Mouse (Mus musculus): Measurements from ENCODE around the gene Mybpc2. TPM values are rescaled to one million over a fixed set of nuclear protein-coding genes. Genes with fewer than 3 reads are reported as not detected.

The Mybpc2 gene
- polyA plus RNA-seq, 1 experiment from 2014 or later = 0.35 TPM

- Histone ChIP-seq H3K9me3 (ENCODE audit: low read length) (no peaks in the 10 kb centered on the region), H3K4me1 (ENCODE audit: insufficient read depth) (peaks cover 18% of the 10 kb centered on the region), H3K4me3 (ENCODE audit: low read depth, low read length) (no peak overlapping the region), H3K27me3 (ENCODE audit: insufficient read depth, low read length) (peaks cover 49% of the 10 kb centered on the region), H3K27ac (ENCODE audit: low read depth) (no peak overlapping the region), H3K9ac (replicated peaks) (no peak overlapping the region), H3K36me3 (replicated peaks; ENCODE audit: insufficient read depth, low read length) (no peaks in the 10 kb centered on the region), H3K4me2 (ENCODE audit: low read depth, low read length) (no peak overlapping the region)
- ATAC-seq (no peak), DNase-seq (peak; percentile 75)
- TF ChIP-seq EP300 (IDR thresholded peaks at IDR 0.05; ENCODE audit: low read depth) (no peak), CTCF (IDR thresholded peaks at IDR 0.05; ENCODE audit: low read depth) (peak; percentile 53)
- WGBS (ENCODE audit: insufficient replicate concordance) = 6% methylated on average over 60 of the region's 77 CpGs
These were observed 62.0 kb downstream of the Mybpc2 start for GRCm38 (mm10) chr7:44462218-44463055.

- Histone ChIP-seq H3K4me1 (ENCODE audit: insufficient read depth) (peaks cover 12% of the 10 kb centered on the region), H3K9ac (replicated peaks) (no peak overlapping the region), H3K27ac (ENCODE audit: low read depth) (no peak overlapping the region), H3K9me3 (ENCODE audit: low read length) (no peaks in the 10 kb centered on the region), H3K4me3 (ENCODE audit: low read depth, low read length) (no peak overlapping the region), H3K27me3 (ENCODE audit: insufficient read depth, low read length) (peaks cover 49% of the 10 kb centered on the region), H3K36me3 (replicated peaks; ENCODE audit: insufficient read depth, low read length) (no peaks in the 10 kb centered on the region), H3K4me2 (ENCODE audit: low read depth, low read length) (no peak overlapping the region)
- ATAC-seq = no peak
- TF ChIP-seq EP300 (IDR thresholded peaks at IDR 0.05; ENCODE audit: low read depth) = no peak
- TF ChIP-seq CTCF (IDR thresholded peaks at IDR 0.05; ENCODE audit: low read depth) = no peak
- WGBS (ENCODE audit: insufficient replicate concordance) = 44% methylated on average over 51 of the region's 57 CpGs
- peak; percentile 14 for DNase-seq
These were observed 62.8 kb downstream of the Mybpc2 start for GRCm38 (mm10) chr7:44461503-44462217.

- TF ChIP-seq EP300 (IDR thresholded peaks at IDR 0.05; ENCODE audit: low read depth) = no peak
- TF ChIP-seq CTCF (IDR thresholded peaks at IDR 0.05; ENCODE audit: low read depth) = no peak
- 55% methylated on average over 31 of the region's 31 CpGs for WGBS (ENCODE audit: insufficient replicate concordance)
- no peaks in the 10 kb centered on the region for H3K9me3 ChIP-seq (ENCODE audit: low read length)
- H3K4me3 ChIP-seq (ENCODE audit: low read depth, low read length) = no peak overlapping the region
- peaks cover 15% of the 10 kb centered on the region for H3K4me1 ChIP-seq (ENCODE audit: insufficient read depth)
- H3K27me3 ChIP-seq (ENCODE audit: insufficient read depth, low read length) = peaks cover 49% of the 10 kb centered on the region
- peak; percentile 13 for DNase-seq
- H3K36me3 ChIP-seq (replicated peaks; ENCODE audit: insufficient read depth, low read length) = no peaks in the 10 kb centered on the region
- no peak overlapping the region for H3K27ac ChIP-seq (ENCODE audit: low read depth)
- no peak overlapping the region for H3K4me2 ChIP-seq (ENCODE audit: low read depth, low read length)
- H3K9ac ChIP-seq (replicated peaks) = no peak overlapping the region
- no peak for ATAC-seq
These were observed 63.5 kb downstream of the Mybpc2 start for GRCm38 (mm10) chr7:44460767-44461502.

DNA sequence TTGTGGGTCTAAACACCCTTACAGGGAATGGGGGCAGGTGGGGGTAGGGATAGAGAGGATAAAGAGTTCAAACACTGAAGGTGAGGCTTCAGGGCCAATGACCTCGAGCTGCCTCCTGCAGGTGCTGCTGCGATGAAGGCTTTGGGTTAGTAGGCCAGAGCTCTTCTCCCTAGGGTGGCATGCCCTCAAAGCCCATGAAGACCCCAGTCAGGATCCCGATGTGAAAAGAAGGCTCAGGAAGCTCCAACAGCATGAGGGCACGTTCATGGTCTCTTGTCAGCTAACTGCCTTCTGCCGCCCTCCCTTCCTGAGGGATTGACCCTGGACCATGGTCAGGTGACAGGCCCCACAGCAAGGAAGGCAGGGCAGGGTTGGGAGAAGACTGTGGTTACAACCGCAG lies 64.4 kb downstream of the Mybpc2 start:
- TF ChIP-seq EP300 (IDR thresholded peaks at IDR 0.05; ENCODE audit: low read depth) (no peak), CTCF (IDR thresholded peaks at IDR 0.05; ENCODE audit: low read depth) (no peak)
- no peak for DNase-seq
- no peak overlapping the region for H3K4me2 ChIP-seq (ENCODE audit: low read depth, low read length)
- H3K27ac ChIP-seq (ENCODE audit: low read depth) = no peak overlapping the region
- H3K9me3 ChIP-seq (ENCODE audit: low read length) = no peaks in the 10 kb centered on the region
- no peak overlapping the region for H3K4me3 ChIP-seq (ENCODE audit: low read depth, low read length)
- peaks cover 13% of the 10 kb centered on the region for H3K4me1 ChIP-seq (ENCODE audit: insufficient read depth)
- ATAC-seq = no peak
- H3K36me3 ChIP-seq (replicated peaks; ENCODE audit: insufficient read depth, low read length) = no peaks in the 10 kb centered on the region
- WGBS (ENCODE audit: insufficient replicate concordance) = 65% methylated on average over 6 of the region's 6 CpGs
- H3K9ac ChIP-seq (replicated peaks) = no peak overlapping the region
- H3K27me3 ChIP-seq (ENCODE audit: insufficient read depth, low read length) = peaks cover 49% of the 10 kb centered on the region

GRCm38 (mm10) chr7:44456302-44456701 lies 68.2 kb downstream of the Mybpc2 start:
- Histone ChIP-seq H3K9ac (replicated peaks) (no peak overlapping the region), H3K4me1 (ENCODE audit: insufficient read depth) (peaks cover 4% of the 10 kb centered on the region; the same call in 1 of the 2 replicates), H3K27me3 (ENCODE audit: insufficient read depth, low read length) (peaks cover 19% of the 10 kb centered on the region), H3K4me3 (ENCODE audit: low read depth, low read length) (no peak overlapping the region), H3K9me3 (ENCODE audit: low read length) (no peaks in the 10 kb centered on the region), H3K36me3 (replicated peaks; ENCODE audit: insufficient read depth, low read length) (no peaks in the 10 kb centered on the region), H3K4me2 (ENCODE audit: low read depth, low read length) (no peak overlapping the region), H3K27ac (ENCODE audit: low read depth) (no peak overlapping the region)
- no peak for ATAC-seq
- 77% methylated on average over 1 of the region's 1 CpGs for WGBS (ENCODE audit: insufficient replicate concordance)
- TF ChIP-seq CTCF (IDR thresholded peaks at IDR 0.05; ENCODE audit: low read depth) = no peak
- TF ChIP-seq EP300 (IDR thresholded peaks at IDR 0.05; ENCODE audit: low read depth) = no peak
- DNase-seq = peak; percentile 26

GRCm38 (mm10) chr7:44453256-44453655 lies 71.2 kb downstream of the Mybpc2 start:
- no peaks in the 10 kb centered on the region for H3K9me3 ChIP-seq (ENCODE audit: low read length)
- H3K9ac ChIP-seq (replicated peaks) = no peak overlapping the region
- DNase-seq = no peak
- H3K36me3 ChIP-seq (replicated peaks; ENCODE audit: insufficient read depth, low read length) = no peaks in the 10 kb centered on the region
- no peak for TF ChIP-seq EP300 (IDR thresholded peaks at IDR 0.05; ENCODE audit: low read depth)
- no peak for TF ChIP-seq CTCF (IDR thresholded peaks at IDR 0.05; ENCODE audit: low read depth)
- H3K27ac ChIP-seq (ENCODE audit: low read depth) = no peak overlapping the region
- ATAC-seq = no peak
- WGBS (ENCODE audit: insufficient replicate concordance) = 7% methylated on average over 3 of the region's 3 CpGs
- H3K4me3 ChIP-seq (ENCODE audit: low read depth, low read length) = no peak overlapping the region
- no peak overlapping the region for H3K4me2 ChIP-seq (ENCODE audit: low read depth, low read length)
- no peaks in the 10 kb centered on the region for H3K27me3 ChIP-seq (ENCODE audit: insufficient read depth, low read length)
- peaks cover 4% of the 10 kb centered on the region; the same call in 1 of the 2 replicates for H3K4me1 ChIP-seq (ENCODE audit: insufficient read depth)

Small RNAs within 50 kb of the gene (microRNA-seq; reads per million reads assigned to microRNA genes)
- gene Mir7052 (2.4 reads per million), gene Mir7053 (not detected)

Other genes starting within 250 kb of the Mybpc2 start
- gene Clec11a, start 217.8 kb downstream of the Mybpc2 start, polyA plus RNA-seq (2015; fragmentation: Nextera tagmentation; extraction: Ambion mirVana) = 1.6 and 1.8 TPM in 2 replicates
- not detected in 2 replicates for gene Shank1, start 214.4 kb downstream of the Mybpc2 start, polyA plus RNA-seq (2015; fragmentation: Nextera tagmentation; extraction: Ambion mirVana)
- 0.04 TPM in 1 of 2 replicates, not detected in the other for gene Syt3, start 140.6 kb downstream of the Mybpc2 start, polyA plus RNA-seq (2015; fragmentation: Nextera tagmentation; extraction: Ambion mirVana)
- gene 1700008O03Rik, start 138.8 kb downstream of the Mybpc2 start, polyA plus RNA-seq (2015; fragmentation: Nextera tagmentation; extraction: Ambion mirVana) = 0.15 and 0.18 TPM in 2 replicates
- not detected in 2 replicates for gene Lrrc4b, start 95.6 kb downstream of the Mybpc2 start, polyA plus RNA-seq (2015; fragmentation: Nextera tagmentation; extraction: Ambion mirVana)
- gene Aspdh, start 59.3 kb downstream of the Mybpc2 start, polyA plus RNA-seq (2015; fragmentation: Nextera tagmentation; extraction: Ambion mirVana) = 38.9 and 44.3 TPM in 2 replicates
- gene Josd2, start 56.7 kb downstream of the Mybpc2 start, polyA plus RNA-seq (2015; fragmentation: Nextera tagmentation; extraction: Ambion mirVana) = 59.7 and 63.1 TPM in 2 replicates
- gene Emc10, start 28.1 kb downstream of the Mybpc2 start, polyA plus RNA-seq (2015; fragmentation: Nextera tagmentation; extraction: Ambion mirVana) = 32.4 and 35.9 TPM in 2 replicates
- 3.3 and 4.1 TPM in 2 replicates for gene Fam71e1, start 28.1 kb downstream of the Mybpc2 start, polyA plus RNA-seq (2015; fragmentation: Nextera tagmentation; extraction: Ambion mirVana)
- 9.5 and 10.1 TPM in 2 replicates for gene Spib, start 7.4 kb upstream of the Mybpc2 start, polyA plus RNA-seq (2015; fragmentation: Nextera tagmentation; extraction: Ambion mirVana)
- gene Pold1, start 24.2 kb upstream of the Mybpc2 start, polyA plus RNA-seq (2015; fragmentation: Nextera tagmentation; extraction: Ambion mirVana) = 18.9 and 25.1 TPM in 2 replicates
- 33.6 and 33.9 TPM in 2 replicates for gene Nr1h2, start 29.3 kb upstream of the Mybpc2 start, polyA plus RNA-seq (2015; fragmentation: Nextera tagmentation; extraction: Ambion mirVana)
- 17.0 and 17.8 TPM in 2 replicates for gene Napsa, start 47.7 kb upstream of the Mybpc2 start, polyA plus RNA-seq (2015; fragmentation: Nextera tagmentation; extraction: Ambion mirVana)
- gene Kcnc3, start 66.0 kb upstream of the Mybpc2 start, polyA plus RNA-seq (2015; fragmentation: Nextera tagmentation; extraction: Ambion mirVana) = 0.13 and 0.20 TPM in 2 replicates
- 1.5 and 2.1 TPM in 2 replicates for gene Myh14, start 146.2 kb upstream of the Mybpc2 start, polyA plus RNA-seq (2015; fragmentation: Nextera tagmentation; extraction: Ambion mirVana)
- gene Izumo2, start 184.1 kb upstream of the Mybpc2 start, polyA plus RNA-seq (2015; fragmentation: Nextera tagmentation; extraction: Ambion mirVana) = not detected in 2 replicates
- 19.1 and 19.3 TPM in 2 replicates for gene Vrk3, start 223.8 kb upstream of the Mybpc2 start, polyA plus RNA-seq (2015; fragmentation: Nextera tagmentation; extraction: Ambion mirVana)
- gene Zfp473, start 226.4 kb upstream of the Mybpc2 start, polyA plus RNA-seq (2015; fragmentation: Nextera tagmentation; extraction: Ambion mirVana) = 0.14 and 0.24 TPM in 2 replicates

All from liver, postnatal 0 days (tissue).